Comparison of ENCODE assay signal across 26 mouse cellular contexts in genomic region chr1:67505746-67506145, GRCm38 (mm10).
DNase-seq lines count a peak whose midpoint lies in the region; ATAC-seq lines count a peak whose summit lies in the region.
"Had no signal": no experiment of that assay in that cellular context is flagged by ENCODE, and none has a peak within 500 bp of the region (broad histone marks: within the 10 kb centered on the region; RNA-seq: fewer than 3 reads in every experiment).

No protein-coding gene starts in this region.

- no peak overlapping the region for H3K4me3 ChIP-seq in forebrain, embryonic 16.5 days (replicated peaks; ENCODE audit: low read length)
- no peak overlapping the region for H3K4me3 ChIP-seq in forebrain, embryonic 11.5 days (ENCODE audit: low read depth, low read length)
- no peak overlapping the region for H3K4me3 ChIP-seq in midbrain, embryonic 14.5 days (replicated peaks; ENCODE audit: low read depth, low read length)
- H3K4me3 ChIP-seq in midbrain, embryonic 10.5 days, result no peak overlapping the region
- no peak overlapping the region for H3K4me3 ChIP-seq in heart, embryonic 10.5 days
- H3K4me3 ChIP-seq: embryonic facial prominence, embryonic 12.5 days; heart, embryonic 12.5 days; hindbrain, embryonic 13.5 days; limb, embryonic 13.5 days; lung, embryonic 15.5 days; midbrain, embryonic 12.5 days; myocyte had no signal

- no peaks in the 10 kb centered on the region for H3K36me3 ChIP-seq in forebrain, embryonic 16.5 days (ENCODE audit: control insufficient read depth, insufficient read depth)
- H3K36me3 ChIP-seq in forebrain, embryonic 11.5 days (ENCODE audit: control insufficient read depth, insufficient read depth, low read length), result no peaks in the 10 kb centered on the region
- H3K36me3 ChIP-seq in midbrain, embryonic 14.5 days (ENCODE audit: control insufficient read depth, insufficient read depth, low read length), result no peaks in the 10 kb centered on the region
- H3K36me3 ChIP-seq in midbrain, embryonic 10.5 days, result no peaks in the 10 kb centered on the region
- no peaks in the 10 kb centered on the region for H3K36me3 ChIP-seq in heart, embryonic 10.5 days
- H3K36me3 ChIP-seq: embryonic facial prominence, embryonic 12.5 days; heart, embryonic 12.5 days; hindbrain, embryonic 13.5 days; limb, embryonic 13.5 days; lung, embryonic 15.5 days; midbrain, embryonic 12.5 days had no signal

- WGBS in forebrain, embryonic 16.5 days, result 48% methylated on average over 2 of the region's 2 CpGs
- 82% methylated on average over 2 of the region's 2 CpGs for WGBS in forebrain, embryonic 11.5 days
- WGBS in midbrain, embryonic 14.5 days, result 82% methylated on average over 2 of the region's 2 CpGs
- 85% methylated on average over 2 of the region's 2 CpGs for WGBS in midbrain, embryonic 10.5 days
- 85% methylated on average over 2 of the region's 2 CpGs for WGBS in heart, embryonic 10.5 days

- no peaks in the 10 kb centered on the region for H3K4me1 ChIP-seq in forebrain, embryonic 16.5 days (replicated peaks; ENCODE audit: control insufficient read depth, insufficient read depth, low read length)
- no peaks in the 10 kb centered on the region for H3K4me1 ChIP-seq in forebrain, embryonic 11.5 days (replicated peaks; ENCODE audit: control insufficient read depth, insufficient read depth, low read length)
- no peaks in the 10 kb centered on the region for H3K4me1 ChIP-seq in midbrain, embryonic 14.5 days (ENCODE audit: control insufficient read depth, insufficient read depth, low read length)
- no peaks in the 10 kb centered on the region for H3K4me1 ChIP-seq in midbrain, embryonic 10.5 days
- H3K4me1 ChIP-seq in heart, embryonic 10.5 days, result no peaks in the 10 kb centered on the region
- H3K4me1 ChIP-seq: embryonic facial prominence, embryonic 12.5 days; heart, embryonic 12.5 days; hindbrain, embryonic 13.5 days; limb, embryonic 13.5 days; lung, embryonic 15.5 days; midbrain, embryonic 12.5 days had no signal

- H3K27me3 ChIP-seq in forebrain, embryonic 16.5 days (replicated peaks; ENCODE audit: control insufficient read depth, insufficient read depth, low read length), result no peaks in the 10 kb centered on the region
- H3K27me3 ChIP-seq in forebrain, embryonic 11.5 days (ENCODE audit: control insufficient read depth, insufficient read depth, low read length), result no peaks in the 10 kb centered on the region
- H3K27me3 ChIP-seq in midbrain, embryonic 14.5 days (ENCODE audit: control insufficient read depth, insufficient read depth, low read length), result no peaks in the 10 kb centered on the region
- no peaks in the 10 kb centered on the region for H3K27me3 ChIP-seq in midbrain, embryonic 10.5 days (ENCODE audit: low read depth, poor library complexity, severe bottlenecking)
- H3K27me3 ChIP-seq in heart, embryonic 10.5 days (ENCODE audit: insufficient read depth, poor library complexity, severe bottlenecking), result no peaks in the 10 kb centered on the region
- H3K27me3 ChIP-seq: CH12.LX; embryonic facial prominence, embryonic 12.5 days; heart, embryonic 12.5 days; hindbrain, embryonic 13.5 days; limb, embryonic 13.5 days; lung, embryonic 15.5 days; midbrain, embryonic 12.5 days had no signal

- H3K9ac ChIP-seq in forebrain, embryonic 16.5 days (replicated peaks; ENCODE audit: low read depth, low read length), result no peak overlapping the region
- H3K9ac ChIP-seq in forebrain, embryonic 11.5 days (ENCODE audit: low read length), result no peak overlapping the region
- H3K9ac ChIP-seq in midbrain, embryonic 14.5 days (replicated peaks; ENCODE audit: low read length), result no peak overlapping the region
- H3K9ac ChIP-seq: embryonic facial prominence, embryonic 12.5 days; heart, embryonic 12.5 days; hindbrain, embryonic 13.5 days; limb, embryonic 13.5 days; liver, embryonic 14.5 days; lung, embryonic 15.5 days; midbrain, embryonic 12.5 days had no signal

- H3K4me2 ChIP-seq in forebrain, embryonic 16.5 days (ENCODE audit: low read length), result no peak overlapping the region
- H3K4me2 ChIP-seq in forebrain, embryonic 11.5 days (ENCODE audit: low read depth, low read length, severe bottlenecking), result no peak overlapping the region
- H3K4me2 ChIP-seq in midbrain, embryonic 14.5 days (ENCODE audit: low read length), result no peak overlapping the region
- H3K4me2 ChIP-seq: embryonic facial prominence, embryonic 12.5 days; heart, embryonic 12.5 days; hindbrain, embryonic 13.5 days; limb, embryonic 13.5 days; lung, embryonic 15.5 days; midbrain, embryonic 12.5 days had no signal

- H3K9me3 ChIP-seq in forebrain, embryonic 16.5 days (ENCODE audit: control insufficient read depth, low read length), result no peaks in the 10 kb centered on the region
- H3K9me3 ChIP-seq in forebrain, embryonic 11.5 days (ENCODE audit: control insufficient read depth, low read length), result no peaks in the 10 kb centered on the region
- no peaks in the 10 kb centered on the region for H3K9me3 ChIP-seq in midbrain, embryonic 14.5 days (ENCODE audit: control insufficient read depth, low read length)
- no peaks in the 10 kb centered on the region for H3K9me3 ChIP-seq in midbrain, embryonic 10.5 days (replicated peaks)
- H3K9me3 ChIP-seq in heart, embryonic 10.5 days, result no peaks in the 10 kb centered on the region
- H3K9me3 ChIP-seq: embryonic facial prominence, embryonic 12.5 days; heart, embryonic 12.5 days; hindbrain, embryonic 13.5 days; limb, embryonic 13.5 days; lung, embryonic 15.5 days; midbrain, embryonic 12.5 days had no signal

- ATAC-seq in forebrain, embryonic 16.5 days, result peak; percentile 61
- no peak for ATAC-seq in forebrain, embryonic 11.5 days (replicated peaks; ENCODE audit: low FRiP score)
- no peak for ATAC-seq in midbrain, embryonic 14.5 days (ENCODE audit: low FRiP score, low TSS enrichment)

- DNase-seq in forebrain, embryonic 11.5 days (ENCODE audit: low spot score), result no peak
- DNase-seq in midbrain, embryonic 14.5 days, result peak; percentile 50
- no peak for DNase-seq in midbrain, embryonic 10.5 days (ENCODE audit: low spot score)
- peak; percentile 25 to 66 for DNase-seq in layer of hippocampus, adult 18-20 months (ENCODE audit: low spot score in 2 of 2)
- DNase-seq in layer of hippocampus, postnatal 36 days, result peak; percentile 9 to 17
- DNase-seq in adrenal gland, postnatal 36 days, result no peak
- DNase-seq in heart, embryonic 10.5 days (ENCODE audit: low spot score), result no peak
- DNase-seq: adrenal gland, postnatal 14 days; cerebellum, adult 9-10 months; gastrocnemius, postnatal 36 days; heart, postnatal 14 days; kidney, adult 8-10 months; kidney, postnatal 14 days; thymus, postnatal 14 days had no signal

- H3K27ac ChIP-seq in forebrain, embryonic 16.5 days (ENCODE audit: low read length), result no peak overlapping the region
- no peak overlapping the region for H3K27ac ChIP-seq in forebrain, embryonic 11.5 days (ENCODE audit: low read depth, low read length)
- H3K27ac ChIP-seq in midbrain, embryonic 14.5 days (replicated peaks; ENCODE audit: low read depth, low read length), result no peak overlapping the region
- H3K27ac ChIP-seq in midbrain, embryonic 10.5 days (replicated peaks), result no peak overlapping the region
- H3K27ac ChIP-seq in heart, embryonic 10.5 days, result no peak overlapping the region
- H3K27ac ChIP-seq: embryonic facial prominence, embryonic 12.5 days; hindbrain, embryonic 13.5 days; limb, embryonic 13.5 days; liver, embryonic 14.5 days; lung, embryonic 15.5 days; macrophage; midbrain, embryonic 12.5 days; stomach, postnatal 0 days had no signal

Comparison
In these comparisons a context has a peak if more than half of its experiments do, and no peak if none do; other contexts are left out.
1. DNase-seq: peak in midbrain, embryonic 14.5 days (single experiment), layer of hippocampus, adult 18-20 months (2 of 2) and layer of hippocampus, postnatal 36 days (2 of 2); none in forebrain, embryonic 11.5 days (single experiment), midbrain, embryonic 10.5 days (single experiment), adrenal gland, postnatal 36 days (0 of 2) and heart, embryonic 10.5 days (single experiment).